Comparison of ENCODE assay signal across 7 mouse cellular contexts in genomic region chr6:140336414-140336941, GRCm38 (mm10).
DNase-seq lines count a peak whose midpoint lies in the region; ATAC-seq and TF ChIP-seq lines count a peak whose summit lies in the region.

No protein-coding gene starts in this region.

- no peaks in the 10 kb centered on the region for H3K27me3 ChIP-seq in hindbrain, embryonic 12.5 days
- H3K27me3 ChIP-seq in midbrain, embryonic 11.5 days (ENCODE audit: control insufficient read depth, insufficient read depth, low read length): no peaks in the 10 kb centered on the region

- H3K36me3 ChIP-seq in ES-E14 (ENCODE audit: control insufficient read depth, insufficient read depth, low read length, poor library complexity, severe bottlenecking): no peaks in the 10 kb centered on the region
- H3K36me3 ChIP-seq in hindbrain, embryonic 12.5 days: no peaks in the 10 kb centered on the region
- no peaks in the 10 kb centered on the region for H3K36me3 ChIP-seq in midbrain, embryonic 11.5 days (ENCODE audit: control insufficient read depth, insufficient read depth, low read length)

- in situ Hi-C loops in ES-E14 (cut with MboI; ENCODE audit: low sequenced_read_pairs in 2 of 2, unreplicated experiment in 2 of 2): no loop called here

- 3% methylated on average over 13 of the region's 13 CpGs for WGBS in hindbrain, embryonic 12.5 days
- WGBS in midbrain, embryonic 11.5 days: 2% methylated on average over 13 of the region's 13 CpGs

- TF ChIP-seq CTCF in brain, embryonic 14.5 days (IDR thresholded peaks at IDR 0.05; ENCODE audit: borderline replicate concordance, extremely low read depth, insufficient read depth, insufficient read length): no peak

- peak overlapping the region; percentile 39 for H3K4me2 ChIP-seq in hindbrain, embryonic 12.5 days (replicated peaks)
- H3K4me2 ChIP-seq in midbrain, embryonic 11.5 days: peak overlapping the region; percentile 28

- intact Hi-C loops in left cerebral cortex, postnatal 36 days (cut with DNase I): no loop called here

- TF ChIP-seq POLR2A in brain, embryonic 14.5 days (IDR thresholded peaks at IDR 0.05; ENCODE audit: borderline replicate concordance, extremely low read depth, insufficient read depth, insufficient read length, poor library complexity, severe bottlenecking): no peak

- peaks cover 3 to 17% of the 10 kb centered on the region in 2 experiments for H3K4me1 ChIP-seq in ES-E14 (ENCODE audit: control insufficient read depth in 2 of 2, insufficient read depth in 2 of 2, low read length in 2 of 2, poor library complexity in 1 of 2)
- H3K4me1 ChIP-seq in hindbrain, embryonic 12.5 days: peaks cover 33% of the 10 kb centered on the region
- H3K4me1 ChIP-seq in midbrain, embryonic 11.5 days (ENCODE audit: control insufficient read depth, insufficient read depth, low read length): peaks cover 24% of the 10 kb centered on the region

- peak overlapping the region; percentile 34 to 35; a peak in 3 of 4 replicates for H3K4me3 ChIP-seq in ES-E14 (ENCODE audit: insufficient read depth in 1 of 2, low read depth in 1 of 2, low read length in 2 of 2, poor library complexity in 1 of 2, severe bottlenecking in 1 of 2)
- H3K4me3 ChIP-seq in hindbrain, embryonic 12.5 days: no peak overlapping the region
- H3K4me3 ChIP-seq in midbrain, embryonic 11.5 days (ENCODE audit: low read depth, low read length): no peak overlapping the region

- peak; percentile 62 for DNase-seq in ES-E14 (ENCODE audit: low read depth, low spot score)
- peak; percentile 66 for DNase-seq in brain, embryonic 14.5 days (ENCODE audit: low read depth)
- peak; percentile 95 for DNase-seq in midbrain, embryonic 11.5 days (ENCODE audit: low spot score, missing footprints)
- no peak for DNase-seq in left cerebral cortex, postnatal 36 days (ENCODE audit: low spot score in 2 of 2)
- no peak for DNase-seq in lung, postnatal 36 days

- peak overlapping the region; percentile 71; the same call in 1 of the 2 replicates for H3K9ac ChIP-seq in ES-E14 (ENCODE audit: insufficient read depth, low read depth, low read length, poor library complexity, severe bottlenecking)
- H3K9ac ChIP-seq in hindbrain, embryonic 12.5 days: no peak overlapping the region
- peak overlapping the region; percentile 31; the same call in 1 of the 2 replicates for H3K9ac ChIP-seq in midbrain, embryonic 11.5 days (ENCODE audit: low read length)

- H3K27ac ChIP-seq in ES-E14 (ENCODE audit: insufficient read depth, low read depth, low read length, poor library complexity, severe bottlenecking): peak overlapping the region; percentile 97
- peak overlapping the region; percentile 80 for H3K27ac ChIP-seq in hindbrain, embryonic 12.5 days
- peak overlapping the region; percentile 84 for H3K27ac ChIP-seq in midbrain, embryonic 11.5 days (ENCODE audit: low read depth, low read length)

- H3K9me3 ChIP-seq in ES-E14 (ENCODE audit: control insufficient read depth, insufficient read depth, low read depth, low read length): no peaks in the 10 kb centered on the region
- no peaks in the 10 kb centered on the region for H3K9me3 ChIP-seq in hindbrain, embryonic 12.5 days (replicated peaks)
- H3K9me3 ChIP-seq in midbrain, embryonic 11.5 days (ENCODE audit: control insufficient read depth, low read length): no peaks in the 10 kb centered on the region

- peak; percentile 59; the same call in 1 of the 2 replicates for ATAC-seq in hindbrain, embryonic 12.5 days (ENCODE audit: low FRiP score)
- ATAC-seq in midbrain, embryonic 11.5 days (ENCODE audit: low FRiP score): peak; percentile 86
- ATAC-seq in monocyte, adult 5-6 weeks (replicated peaks; ENCODE audit: insufficient number of reproducible peaks, low FRiP score, low TSS enrichment, poor library complexity, severe bottlenecking): no peak

TF ChIP-seq in ES-E14, 5 proteins besides CTCF, POLR2A, EP300 and RAD21:
- TF ChIP-seq MAFK (IDR thresholded peaks at IDR 0.05; ENCODE audit: insufficient read depth, low read depth, low read length) (no peak), HCFC1 (IDR thresholded peaks at IDR 0.05; ENCODE audit: borderline replicate concordance, insufficient read depth, low read length) (no peak), CHD2 (IDR thresholded peaks at IDR 0.05; ENCODE audit: low read depth, low read length) (no peak), ZNF384 (IDR thresholded peaks at IDR 0.05; ENCODE audit: low read depth, low read length) (no peak), ZC3H11A (IDR thresholded peaks at IDR 0.05; ENCODE audit: borderline replicate concordance, low read depth, low read length) (no peak)

Comparison
In these comparisons a context has a peak if more than half of its experiments do, and no peak if none do; other contexts are left out.
1. DNase-seq: peak in ES-E14 (single experiment), brain, embryonic 14.5 days (single experiment) and midbrain, embryonic 11.5 days (single experiment); none in left cerebral cortex, postnatal 36 days (0 of 2) and lung, postnatal 36 days (single experiment).
2. H3K4me3 ChIP-seq: peak in ES-E14 (2 of 2); none in hindbrain, embryonic 12.5 days (single experiment) and midbrain, embryonic 11.5 days (single experiment).
3. Peak in every context shown above with its lines, with median percentiles within 50 percentile points of each other: H3K27ac ChIP-seq.